Mouse (Mus musculus) liver, postnatal 0 days (tissue): ENCODE measurements around the gene Stk4.

Source experiments
- CTCF ChIP-seq: sonication (generic); IDR thresholded peaks from 2 replicates; pipeline ENCODE4 v1.5.1; 2016; ENCODE audit warnings: antibody characterized with exemption, low read depth
- EP300 ChIP-seq: IDR thresholded peaks from 2 replicates; pipeline ENCODE4 v1.6.1; 2016; ENCODE audit warnings: antibody characterized with exemption, low read depth, mild to moderate bottlenecking

DNA sequence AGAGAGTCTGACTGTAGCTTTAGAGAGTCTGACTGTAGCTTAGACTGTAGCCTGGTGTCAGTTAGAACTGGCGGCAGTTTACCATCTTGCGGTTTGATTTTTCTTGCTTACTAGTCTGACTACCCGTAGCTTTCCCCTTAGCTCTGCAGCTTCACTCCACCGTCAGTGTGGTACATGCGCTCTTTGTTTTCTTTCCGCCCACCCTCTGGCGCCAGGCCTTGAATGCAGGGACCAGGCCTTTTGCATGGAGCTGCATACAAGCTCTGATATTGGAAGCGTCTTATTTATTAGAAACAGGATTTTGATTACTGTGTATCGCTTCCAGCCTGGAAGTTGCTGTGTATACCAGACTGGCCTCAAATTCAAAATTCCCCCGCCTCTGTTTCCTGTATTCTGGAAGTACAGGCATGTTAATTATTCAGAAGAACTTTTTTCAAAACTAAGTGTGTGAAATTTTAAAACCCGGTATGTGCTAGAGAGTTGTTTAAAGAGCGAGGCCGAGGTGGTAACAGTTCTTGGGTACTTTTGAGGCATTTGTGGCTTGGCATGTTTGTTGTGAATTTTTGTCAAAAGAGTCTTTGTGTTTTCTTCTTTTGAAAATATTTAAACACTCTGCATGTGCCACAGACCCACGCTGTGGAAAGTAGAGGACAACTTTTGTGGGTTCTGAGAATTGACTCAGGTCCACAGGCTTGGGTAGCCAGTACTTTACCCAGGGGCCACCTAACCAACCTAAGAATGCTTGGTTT, 36.3 kb downstream of the Stk4 start:
- no peak for TF ChIP-seq CTCF
- TF ChIP-seq EP300: no peak
